Comparison of ENCODE assay signal across 23 mouse cellular contexts in the genomic region with DNA sequence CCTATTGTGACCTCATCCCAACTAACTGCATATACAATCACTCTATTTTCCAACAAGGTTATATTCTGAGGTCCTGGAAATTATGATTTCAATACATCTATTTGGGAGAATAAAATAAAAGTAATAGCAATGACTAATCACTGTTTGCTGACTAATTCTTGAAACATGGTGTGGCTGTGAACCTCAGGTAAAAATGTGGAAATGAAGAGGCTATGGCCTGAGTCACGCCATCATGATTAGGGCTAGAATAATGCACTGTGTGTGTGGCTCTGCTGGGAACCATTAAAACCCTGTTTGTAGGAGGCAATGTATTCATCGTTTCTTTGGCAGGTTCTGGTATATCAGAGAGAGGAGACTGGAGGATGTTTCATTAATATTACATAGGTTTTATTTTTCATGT.
"Had no signal": no experiment of that assay in that cellular context is flagged by ENCODE, and none has a peak within 500 bp of the region (broad histone marks: within the 10 kb centered on the region; RNA-seq: fewer than 3 reads in every experiment).

No protein-coding gene starts in this region.

- H3K36me3 ChIP-seq: heart, embryonic 10.5 days; heart, embryonic 12.5 days; hindbrain, embryonic 13.5 days; hindbrain, embryonic 15.5 days; kidney, embryonic 15.5 days; limb, embryonic 13.5 days; limb, embryonic 15.5 days; liver, embryonic 12.5 days had no signal

- H3K27ac ChIP-seq: gastrocnemius, adult 2 months; heart, embryonic 10.5 days; hindbrain, embryonic 13.5 days; hindbrain, embryonic 15.5 days; hindbrain, postnatal 0 days; kidney, embryonic 15.5 days; kidney, postnatal 0 days; limb, embryonic 13.5 days; limb, embryonic 15.5 days; liver, embryonic 12.5 days; liver, embryonic 14.5 days had no signal

- H3K4me2 ChIP-seq: heart, embryonic 12.5 days; hindbrain, embryonic 13.5 days; hindbrain, embryonic 15.5 days; kidney, embryonic 15.5 days; limb, embryonic 13.5 days; limb, embryonic 15.5 days; liver, embryonic 12.5 days had no signal

- H3K4me3 ChIP-seq: gastrocnemius, adult 2 months; heart, embryonic 10.5 days; heart, embryonic 12.5 days; hindbrain, embryonic 13.5 days; hindbrain, embryonic 15.5 days; kidney, embryonic 15.5 days; limb, embryonic 13.5 days; limb, embryonic 15.5 days; liver, embryonic 12.5 days had no signal

- ATAC-seq: intestine, embryonic 16.5 days; liver, embryonic 12.5 days had no signal

- H3K9ac ChIP-seq: heart, embryonic 12.5 days; hindbrain, embryonic 13.5 days; hindbrain, embryonic 15.5 days; kidney, embryonic 15.5 days; limb, embryonic 13.5 days; limb, embryonic 15.5 days; liver, embryonic 12.5 days; liver, embryonic 14.5 days had no signal

- H3K27me3 ChIP-seq: heart, embryonic 12.5 days; hindbrain, embryonic 13.5 days; hindbrain, embryonic 15.5 days; kidney, embryonic 15.5 days; limb, embryonic 13.5 days; limb, embryonic 15.5 days; liver, embryonic 12.5 days had no signal

- DNase-seq: gastrocnemius, adult 2 months; gastrocnemius, postnatal 10 days; gastrocnemius, postnatal 25 days; heart, adult 18-20 months; heart, postnatal 14 days; heart, postnatal 36 days; kidney, adult 18-20 months; kidney, adult 8-10 months; kidney, postnatal 14 days; kidney, postnatal 36 days; layer of hippocampus, postnatal 36 days had no signal

- H3K4me1 ChIP-seq: heart, embryonic 10.5 days; heart, embryonic 12.5 days; hindbrain, embryonic 13.5 days; hindbrain, embryonic 15.5 days; kidney, embryonic 15.5 days; limb, embryonic 13.5 days; limb, embryonic 15.5 days; liver, embryonic 12.5 days had no signal

- H3K9me3 ChIP-seq: heart, embryonic 10.5 days; heart, embryonic 12.5 days; hindbrain, embryonic 13.5 days; hindbrain, embryonic 15.5 days; kidney, embryonic 15.5 days; limb, embryonic 13.5 days; limb, embryonic 15.5 days; liver, embryonic 12.5 days had no signal
